Mouse (Mus musculus) heart, postnatal 0 days (tissue): ENCODE measurements around the gene Xpc.

ENCODE experiments used
- CTCF ChIP-seq: IDR thresholded peaks from 2 replicates; pipeline ENCODE4 v1.5.1; 2016; ENCODE audit warnings: antibody characterized with exemption, control low read depth, low read depth
- EP300 ChIP-seq: IDR thresholded peaks from 2 replicates; pipeline ENCODE4 v1.6.1; 2016; ENCODE audit warnings: antibody characterized with exemption, low read depth

DNA sequence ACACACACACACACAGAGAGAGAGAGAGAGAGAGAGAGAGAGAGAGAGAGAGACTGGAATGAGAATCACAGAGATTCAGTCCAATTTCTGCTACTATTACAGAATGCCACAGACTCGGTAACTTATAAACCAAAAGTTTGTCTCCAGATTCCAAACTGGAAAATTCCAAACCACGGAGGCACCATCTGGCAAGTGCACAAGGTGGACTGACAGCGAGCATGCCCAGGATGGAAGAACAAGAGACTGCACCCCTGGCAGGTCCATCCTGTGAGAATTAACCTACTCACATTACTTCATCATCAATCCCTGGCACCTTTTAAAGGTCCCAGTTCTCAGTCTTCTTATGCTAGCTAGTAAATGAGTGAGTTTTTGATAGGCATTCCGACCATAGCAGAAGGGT, 18.6 kb upstream of the Xpc start:
- TF ChIP-seq CTCF (no peak), EP300 (no peak)
